Mouse (Mus musculus): Measurements from ENCODE around the gene BC055324.

BC055324 gene

GRCm38 (mm10) chr1:163953396-163953795 is 41.2 kb downstream of the BC055324 start:
- DNase-seq (ENCODE audit: low spot score) = no peak

GRCm38 (mm10) chr1:163942056-163942455 is 52.5 kb downstream of the BC055324 start:
- DNase-seq (ENCODE audit: low spot score) = no peak

- no peak for DNase-seq (ENCODE audit: low spot score)
These were observed 60.0 kb downstream of the BC055324 start for GRCm38 (mm10) chr1:163934591-163934990.

- no peak for DNase-seq (ENCODE audit: low spot score)
These were observed 62.8 kb downstream of the BC055324 start for GRCm38 (mm10) chr1:163931801-163932200.

- DNase-seq (ENCODE audit: low spot score) = no peak
These were observed 64.2 kb downstream of the BC055324 start for GRCm38 (mm10) chr1:163930458-163930794.

GRCm38 (mm10) chr1:163929636-163930457 is 64.7 kb downstream of the BC055324 start:
- peak; percentile 87 for DNase-seq (ENCODE audit: low spot score)

- no peak for DNase-seq (ENCODE audit: low spot score)
These were observed 65.8 kb downstream of the BC055324 start, which contains the start of gene Scyl3 for GRCm38 (mm10) chr1:163928846-163929245. Gene Scyl3, plus strand, starts transcription at chr1:163929100.

GRCm38 (mm10) chr1:163924093-163924492 is 70.5 kb downstream of the BC055324 start:
- DNase-seq (ENCODE audit: low spot score) = no peak

GRCm38 (mm10) chr1:163917349-163918160 is 77.0 kb downstream of the BC055324 start:
- DNase-seq (ENCODE audit: low spot score) = no peak

- DNase-seq (ENCODE audit: low spot score) = no peak
These were observed 82.6 kb downstream of the BC055324 start for GRCm38 (mm10) chr1:163911981-163912380.

- DNase-seq (ENCODE audit: low spot score) = peak; percentile 0
These were observed 83.8 kb downstream of the BC055324 start for GRCm38 (mm10) chr1:163910785-163911184.

- DNase-seq (ENCODE audit: low spot score) = peak; percentile 81
These were observed 84.3 kb downstream of the BC055324 start for GRCm38 (mm10) chr1:163910343-163910742.

GRCm38 (mm10) chr1:163908389-163908788 is 86.2 kb downstream of the BC055324 start:
- DNase-seq (ENCODE audit: low spot score) = no peak

- peak; percentile 16 for DNase-seq (ENCODE audit: low spot score)
These were observed 87.4 kb downstream of the BC055324 start for GRCm38 (mm10) chr1:163907007-163907811.

GRCm38 (mm10) chr1:163903411-163903810 is 91.2 kb downstream of the BC055324 start:
- DNase-seq (ENCODE audit: low spot score) = no peak

GRCm38 (mm10) chr1:163900168-163900567 is 94.4 kb downstream of the BC055324 start:
- DNase-seq (ENCODE audit: low spot score) = no peak

- DNase-seq (ENCODE audit: low spot score) = no peak
These were observed 95.0 kb downstream of the BC055324 start for GRCm38 (mm10) chr1:163899575-163899974.

- peak; percentile 28 for DNase-seq (ENCODE audit: low spot score)
These were observed 96.3 kb downstream of the BC055324 start for GRCm38 (mm10) chr1:163898291-163898764.

All from embryo, embryonic 10 days (tissue).